Mouse (Mus musculus): ENCODE results near the gene Dhrs4. TPM values are rescaled to one million over a fixed set of nuclear protein-coding genes. Genes with fewer than 3 reads are reported as not detected.

Gene Dhrs4
- polyA plus RNA-seq, 1 experiment from 2014 or later: 36.5 TPM

DNA sequence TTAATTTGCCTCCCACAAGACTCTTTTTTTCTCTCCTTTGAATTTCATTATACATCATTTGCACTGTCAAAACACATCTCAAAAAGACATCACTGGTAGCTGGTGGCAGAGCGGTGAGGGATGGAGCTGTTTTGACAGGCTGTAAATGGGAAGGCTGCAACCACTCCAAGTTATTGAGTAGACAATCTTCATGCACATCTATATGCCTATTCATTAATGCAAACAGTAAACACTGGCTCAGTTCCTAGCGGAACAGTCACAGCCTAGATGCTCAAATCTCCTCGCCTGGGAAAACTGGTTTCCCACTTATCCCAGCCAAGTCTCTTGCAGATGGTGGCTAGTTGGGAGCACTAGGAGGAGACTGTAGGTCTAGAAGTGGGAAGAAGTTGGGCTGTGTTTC is 19.8 kb upstream of the Dhrs4 start:
- 86% methylated on average over 3 of the region's 3 CpGs for WGBS
- no peaks in the 10 kb centered on the region for H3K36me3 ChIP-seq (ENCODE audit: control insufficient read depth, insufficient read depth, low read length)
- DNase-seq (ENCODE audit: low spot score): no peak

DNA sequence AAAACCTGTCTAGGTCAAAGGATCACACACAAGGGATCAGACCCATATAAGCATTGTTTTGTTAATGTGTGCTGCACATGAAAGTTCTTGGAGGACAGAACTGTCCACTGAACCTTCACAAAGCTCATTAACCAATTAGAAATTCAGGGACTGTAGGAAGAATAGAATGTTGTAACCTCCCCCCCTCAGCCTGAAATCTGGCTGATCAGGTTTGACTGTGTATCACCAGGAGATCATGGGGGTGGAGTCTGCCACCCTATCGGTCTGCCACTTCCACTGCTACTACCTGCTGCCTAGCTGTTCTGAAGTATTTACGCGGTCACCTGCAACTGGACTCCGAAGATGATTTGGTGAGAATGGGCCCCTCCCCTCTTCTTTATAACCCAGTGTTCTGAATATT is 18.8 kb upstream of the Dhrs4 start:
- H3K36me3 ChIP-seq (ENCODE audit: control insufficient read depth, insufficient read depth, low read length): no peaks in the 10 kb centered on the region

More for the DNA sequence above, 19.8 kb upstream of the Dhrs4 start:
- no peaks in the 10 kb centered on the region for H3K4me1 ChIP-seq (ENCODE audit: control insufficient read depth, insufficient read depth, low read length)
- no peak overlapping the region for H3K9ac ChIP-seq (ENCODE audit: low read length)
- H3K27me3 ChIP-seq (ENCODE audit: control insufficient read depth, insufficient read depth, low read length): no peaks in the 10 kb centered on the region
- no peak overlapping the region for H3K4me2 ChIP-seq (ENCODE audit: low read depth)
- ATAC-seq (ENCODE audit: insufficient read depth, low FRiP score, low TSS enrichment): no peak
- no peaks in the 10 kb centered on the region for H3K9me3 ChIP-seq (ENCODE audit: control insufficient read depth, low read length)
- no peak overlapping the region for H3K27ac ChIP-seq (ENCODE audit: low read depth, low read length)
- no peak overlapping the region for H3K4me3 ChIP-seq (ENCODE audit: low read depth, low read length)

DNA sequence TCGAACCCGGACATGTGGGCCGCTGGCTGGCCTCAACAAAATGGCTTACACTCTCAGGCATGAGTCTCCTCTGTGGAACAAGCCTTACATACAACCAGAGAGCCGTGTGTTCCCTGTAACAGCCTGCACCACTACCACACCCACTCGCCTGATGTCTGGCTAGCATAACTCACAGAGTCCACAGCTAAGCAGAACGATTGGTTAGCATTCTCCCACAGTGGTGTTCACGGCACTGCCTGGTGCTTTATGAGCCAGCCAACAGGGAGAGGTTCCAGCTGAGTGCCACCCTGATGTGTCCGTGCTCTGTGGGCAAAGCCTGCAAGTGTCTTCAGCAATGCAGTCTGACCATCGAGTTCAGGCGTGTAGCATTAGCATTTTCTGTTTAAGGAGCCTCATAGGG is 18.3 kb upstream of the Dhrs4 start:
- no peaks in the 10 kb centered on the region for H3K9me3 ChIP-seq (ENCODE audit: control insufficient read depth, low read length)
- H3K4me2 ChIP-seq (ENCODE audit: low read depth): no peak overlapping the region
- H3K4me3 ChIP-seq (ENCODE audit: low read depth, low read length): no peak overlapping the region
- no peaks in the 10 kb centered on the region for H3K27me3 ChIP-seq (ENCODE audit: control insufficient read depth, insufficient read depth, low read length)
- ATAC-seq (ENCODE audit: insufficient read depth, low FRiP score, low TSS enrichment) (no peak), DNase-seq (ENCODE audit: low spot score) (no peak)
- no peaks in the 10 kb centered on the region for H3K4me1 ChIP-seq (ENCODE audit: control insufficient read depth, insufficient read depth, low read length)
- H3K27ac ChIP-seq (ENCODE audit: low read depth, low read length): no peak overlapping the region
- WGBS: 79% methylated on average over 10 of the region's 10 CpGs
- no peak overlapping the region for H3K9ac ChIP-seq (ENCODE audit: low read length)
- no peaks in the 10 kb centered on the region for H3K36me3 ChIP-seq (ENCODE audit: control insufficient read depth, insufficient read depth, low read length)

More for the DNA sequence above, 18.8 kb upstream of the Dhrs4 start:
- Histone ChIP-seq H3K4me1 (ENCODE audit: control insufficient read depth, insufficient read depth, low read length) (no peaks in the 10 kb centered on the region), H3K9ac (ENCODE audit: low read length) (no peak overlapping the region), H3K4me3 (ENCODE audit: low read depth, low read length) (no peak overlapping the region), H3K4me2 (ENCODE audit: low read depth) (no peak overlapping the region), H3K9me3 (ENCODE audit: control insufficient read depth, low read length) (no peaks in the 10 kb centered on the region), H3K27ac (ENCODE audit: low read depth, low read length) (no peak overlapping the region), H3K27me3 (ENCODE audit: control insufficient read depth, insufficient read depth, low read length) (no peaks in the 10 kb centered on the region)
- ATAC-seq (ENCODE audit: insufficient read depth, low FRiP score, low TSS enrichment) (no peak), DNase-seq (ENCODE audit: low spot score) (no peak)
- 72% methylated on average over 4 of the region's 4 CpGs for WGBS

DNA sequence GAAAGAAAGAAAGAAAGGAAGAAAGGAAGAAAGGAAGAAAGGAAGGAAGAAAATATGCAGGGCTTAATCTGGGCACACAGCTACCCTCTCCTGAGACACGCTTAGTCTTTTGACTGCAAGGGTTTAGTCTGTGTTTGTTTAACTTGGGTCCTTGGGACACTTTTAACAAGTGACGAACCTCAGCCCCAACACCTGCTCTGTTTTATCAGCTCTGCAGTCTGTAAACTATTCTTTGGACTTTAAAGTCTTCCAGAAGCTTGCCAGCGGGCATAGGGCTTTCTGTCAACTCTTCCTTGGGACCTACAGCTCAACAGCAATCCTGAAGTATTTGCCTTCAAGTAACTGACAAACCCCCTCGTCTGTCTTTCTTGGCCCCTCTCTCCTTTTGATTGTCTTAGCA is 16.8 kb upstream of the Dhrs4 start:
- DNase-seq (ENCODE audit: low spot score): no peak
- WGBS: 62% methylated on average over 4 of the region's 4 CpGs
- H3K4me1 ChIP-seq (ENCODE audit: control insufficient read depth, insufficient read depth, low read length): no peaks in the 10 kb centered on the region

GRCm38 (mm10) chr14:55466481-55466880 is 12.1 kb upstream of the Dhrs4 start:
- H3K4me1 ChIP-seq (ENCODE audit: control insufficient read depth, insufficient read depth, low read length): no peaks in the 10 kb centered on the region
- H3K9ac ChIP-seq (ENCODE audit: low read length): no peak overlapping the region
- H3K4me2 ChIP-seq (ENCODE audit: low read depth): no peak overlapping the region
- H3K27ac ChIP-seq (ENCODE audit: low read depth, low read length): no peak overlapping the region
- H3K4me3 ChIP-seq (ENCODE audit: low read depth, low read length): no peak overlapping the region
- no peak for ATAC-seq (ENCODE audit: insufficient read depth, low FRiP score, low TSS enrichment)
- H3K27me3 ChIP-seq (ENCODE audit: control insufficient read depth, insufficient read depth, low read length): no peaks in the 10 kb centered on the region
- DNase-seq (ENCODE audit: low spot score): no peak
- H3K9me3 ChIP-seq (ENCODE audit: control insufficient read depth, low read length): no peaks in the 10 kb centered on the region
- no peaks in the 10 kb centered on the region for H3K36me3 ChIP-seq (ENCODE audit: control insufficient read depth, insufficient read depth, low read length)
- WGBS: 84% methylated on average over 4 of the region's 4 CpGs

More for the DNA sequence above, 16.8 kb upstream of the Dhrs4 start:
- H3K27me3 ChIP-seq (ENCODE audit: control insufficient read depth, insufficient read depth, low read length): no peaks in the 10 kb centered on the region
- H3K4me2 ChIP-seq (ENCODE audit: low read depth): no peak overlapping the region
- ATAC-seq (ENCODE audit: insufficient read depth, low FRiP score, low TSS enrichment): no peak
- no peaks in the 10 kb centered on the region for H3K9me3 ChIP-seq (ENCODE audit: control insufficient read depth, low read length)
- H3K4me3 ChIP-seq (ENCODE audit: low read depth, low read length): no peak overlapping the region
- H3K27ac ChIP-seq (ENCODE audit: low read depth, low read length): no peak overlapping the region
- no peaks in the 10 kb centered on the region for H3K36me3 ChIP-seq (ENCODE audit: control insufficient read depth, insufficient read depth, low read length)
- no peak overlapping the region for H3K9ac ChIP-seq (ENCODE audit: low read length)

- no peak overlapping the region for H3K4me2 ChIP-seq (ENCODE audit: low read depth)
Observed at GRCm38 (mm10) chr14:55467108-55467507, 11.4 kb upstream of the Dhrs4 start.

GRCm38 (mm10) chr14:55468301-55468741 is 10.2 kb upstream of the Dhrs4 start:
- no peak overlapping the region for H3K9ac ChIP-seq (ENCODE audit: low read length)
- H3K4me2 ChIP-seq (ENCODE audit: low read depth): no peak overlapping the region
- 94% methylated on average over 2 of the region's 2 CpGs for WGBS
- H3K4me1 ChIP-seq (ENCODE audit: control insufficient read depth, insufficient read depth, low read length): no peaks in the 10 kb centered on the region
- H3K9me3 ChIP-seq (ENCODE audit: control insufficient read depth, low read length): no peaks in the 10 kb centered on the region
- ATAC-seq (ENCODE audit: insufficient read depth, low FRiP score, low TSS enrichment) (no peak), DNase-seq (ENCODE audit: low spot score) (no peak)
- no peak overlapping the region for H3K4me3 ChIP-seq (ENCODE audit: low read depth, low read length)
- H3K36me3 ChIP-seq (ENCODE audit: control insufficient read depth, insufficient read depth, low read length): no peaks in the 10 kb centered on the region
- H3K27me3 ChIP-seq (ENCODE audit: control insufficient read depth, insufficient read depth, low read length): no peaks in the 10 kb centered on the region
- H3K27ac ChIP-seq (ENCODE audit: low read depth, low read length): no peak overlapping the region

More at GRCm38 (mm10) chr14:55467108-55467507, 11.4 kb upstream of the Dhrs4 start:
- no peaks in the 10 kb centered on the region for H3K27me3 ChIP-seq (ENCODE audit: control insufficient read depth, insufficient read depth, low read length)
- H3K4me3 ChIP-seq (ENCODE audit: low read depth, low read length): no peak overlapping the region
- no peaks in the 10 kb centered on the region for H3K9me3 ChIP-seq (ENCODE audit: control insufficient read depth, low read length)
- 86% methylated on average over 7 of the region's 7 CpGs for WGBS
- H3K4me1 ChIP-seq (ENCODE audit: control insufficient read depth, insufficient read depth, low read length): no peaks in the 10 kb centered on the region
- H3K9ac ChIP-seq (ENCODE audit: low read length): no peak overlapping the region
- no peak for DNase-seq (ENCODE audit: low spot score)
- H3K36me3 ChIP-seq (ENCODE audit: control insufficient read depth, insufficient read depth, low read length): no peaks in the 10 kb centered on the region
- H3K27ac ChIP-seq (ENCODE audit: low read depth, low read length): no peak overlapping the region
- ATAC-seq (ENCODE audit: insufficient read depth, low FRiP score, low TSS enrichment): no peak

DNA sequence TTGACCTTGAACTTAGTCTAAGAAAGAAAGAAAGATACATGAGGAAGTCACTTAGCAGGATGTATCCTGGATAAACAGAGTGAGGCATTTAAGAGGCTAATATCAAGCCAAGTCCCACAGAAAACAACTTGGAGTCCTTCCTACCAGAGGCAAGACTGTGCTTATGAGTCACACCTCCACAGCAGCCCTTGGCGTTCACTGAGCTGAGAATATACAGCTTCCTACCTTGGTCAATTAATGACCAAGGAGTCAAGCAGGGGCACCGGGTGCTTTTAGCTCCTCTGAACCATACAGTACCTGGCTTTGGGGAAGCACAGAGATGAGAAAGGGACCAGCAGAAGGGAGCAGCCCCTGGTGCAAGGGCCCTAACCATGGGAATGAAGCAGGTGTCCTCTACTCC is 9.5 kb upstream of the Dhrs4 start:
- Histone ChIP-seq H3K9me3 (ENCODE audit: control insufficient read depth, low read length) (no peaks in the 10 kb centered on the region), H3K4me2 (ENCODE audit: low read depth) (no peak overlapping the region), H3K27ac (ENCODE audit: low read depth, low read length) (no peak overlapping the region), H3K9ac (ENCODE audit: low read length) (no peak overlapping the region), H3K4me3 (ENCODE audit: low read depth, low read length) (no peak overlapping the region), H3K27me3 (ENCODE audit: control insufficient read depth, insufficient read depth, low read length) (no peaks in the 10 kb centered on the region), H3K36me3 (ENCODE audit: control insufficient read depth, insufficient read depth, low read length) (no peaks in the 10 kb centered on the region), H3K4me1 (ENCODE audit: control insufficient read depth, insufficient read depth, low read length) (no peaks in the 10 kb centered on the region)
- WGBS: 89% methylated on average over 2 of the region's 2 CpGs
- DNase-seq (ENCODE audit: low spot score) (no peak), ATAC-seq (ENCODE audit: insufficient read depth, low FRiP score, low TSS enrichment) (no peak)

DNA sequence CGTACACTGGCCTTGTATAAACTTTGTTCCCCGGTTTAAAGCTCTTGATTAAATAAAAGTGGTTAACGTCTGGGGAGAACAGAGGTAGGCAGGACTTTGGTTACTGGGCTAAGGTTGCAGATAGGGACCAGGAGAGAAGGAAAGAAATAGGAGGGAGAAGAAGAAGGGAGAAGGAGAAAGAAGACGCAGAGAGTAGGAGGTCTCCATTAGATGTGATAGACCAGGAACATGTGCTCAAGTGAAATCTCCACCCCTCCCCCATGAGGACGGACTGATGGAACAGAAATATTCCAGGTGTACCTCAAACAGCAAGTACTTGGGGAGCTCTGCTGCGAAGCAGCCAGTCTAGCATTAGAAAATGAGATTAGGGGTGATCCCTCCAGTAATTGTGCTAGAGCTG is 8.7 kb upstream of the Dhrs4 start:
- H3K9ac ChIP-seq (ENCODE audit: low read length): no peak overlapping the region
- H3K36me3 ChIP-seq (ENCODE audit: control insufficient read depth, insufficient read depth, low read length): no peaks in the 10 kb centered on the region
- no peaks in the 10 kb centered on the region for H3K4me1 ChIP-seq (ENCODE audit: control insufficient read depth, insufficient read depth, low read length)
- DNase-seq (ENCODE audit: low spot score): no peak
- H3K4me2 ChIP-seq (ENCODE audit: low read depth): no peak overlapping the region
- H3K4me3 ChIP-seq (ENCODE audit: low read depth, low read length): no peak overlapping the region
- ATAC-seq (ENCODE audit: insufficient read depth, low FRiP score, low TSS enrichment): no peak
- H3K27me3 ChIP-seq (ENCODE audit: control insufficient read depth, insufficient read depth, low read length): no peaks in the 10 kb centered on the region
- H3K27ac ChIP-seq (ENCODE audit: low read depth, low read length): no peak overlapping the region
- H3K9me3 ChIP-seq (ENCODE audit: control insufficient read depth, low read length): no peaks in the 10 kb centered on the region
- WGBS: 88% methylated on average over 6 of the region's 6 CpGs

All from neural tube, embryonic 11.5 days (tissue).